Mouse (Mus musculus) kidney, adult 2 months (tissue): ENCODE results near the gene Ovca2.

Experiments
- CTCF ChIP-seq: fragments of 200-500 bp; conservative IDR thresholded peaks from 2 replicates; pipeline ENCODE4 v1.5.1; 2011; ENCODE audit warnings: low read depth, mild to moderate bottlenecking, control low read depth, low read length, moderate library complexity, mixed read lengths; ENCODE audit not compliant: insufficient read depth, insufficient read length
- POLR2A ChIP-seq: fragments of 200-500 bp; IDR thresholded peaks from one replicate; pipeline ENCODE4 v1.6.1; 2011; ENCODE audit warnings: low read depth, low read length, control low read depth

- no peak for TF ChIP-seq CTCF
- TF ChIP-seq POLR2A = no peak
Observed at GRCm38 (mm10) chr11:75173799-75174165, 4.9 kb downstream of the Ovca2 start.
